ENCODE assay signal across 8 mouse cellular contexts in genomic region chr5:77245787-77246671, GRCm38 (mm10). TPM values are rescaled to one million over a fixed set of nuclear protein-coding genes. Genes with fewer than 3 reads are reported as not detected.
DNase-seq lines count a peak whose midpoint lies in the region; ATAC-seq lines count a peak whose summit lies in the region.

No protein-coding gene starts in this region.

- no peaks in the 10 kb centered on the region for H3K36me3 ChIP-seq in limb, embryonic 12.5 days
- no peaks in the 10 kb centered on the region for H3K36me3 ChIP-seq in midbrain, embryonic 13.5 days

- DNase-seq in frontal cortex, postnatal 36 days (ENCODE audit: low spot score in 2 of 2): no peak
- peak; percentile 33 for DNase-seq in thymus, postnatal 4 days
- DNase-seq in cerebellum, adult 11-12 months: no peak

- H3K27ac ChIP-seq in brown adipose tissue, adult 24 weeks (replicated peaks; ENCODE audit: low read depth, low read length): no peak overlapping the region
- H3K27ac ChIP-seq in limb, embryonic 12.5 days: 0 out of 2 replicates have a peak overlapping the region, but pooled peaks have one; percentile 37
- H3K27ac ChIP-seq in midbrain, embryonic 13.5 days: 0 out of 2 replicates have a peak overlapping the region, but pooled peaks have one; percentile 1

- H3K4me3 ChIP-seq in brown adipose tissue, adult 24 weeks (ENCODE audit: insufficient read depth, low read depth, low read length): peak overlapping the region; percentile 49
- H3K4me3 ChIP-seq in limb, embryonic 12.5 days (replicated peaks): peak overlapping the region; percentile 25
- H3K4me3 ChIP-seq in midbrain, embryonic 13.5 days (replicated peaks): peak overlapping the region; percentile 18

- 25% methylated on average over 26 of the region's 26 CpGs for WGBS in limb, embryonic 12.5 days
- 26% methylated on average over 26 of the region's 26 CpGs for WGBS in midbrain, embryonic 13.5 days

- no peaks in the 10 kb centered on the region for H3K4me1 ChIP-seq in brown adipose tissue, adult 24 weeks (ENCODE audit: control insufficient read depth, insufficient read depth, insufficient read length, low read length)
- peaks cover 8% of the 10 kb centered on the region; the same call in 1 of the 2 replicates for H3K4me1 ChIP-seq in limb, embryonic 12.5 days (replicated peaks)
- peaks cover 19% of the 10 kb centered on the region for H3K4me1 ChIP-seq in midbrain, embryonic 13.5 days (replicated peaks)

- H3K27me3 ChIP-seq in limb, embryonic 12.5 days: no peaks in the 10 kb centered on the region
- H3K27me3 ChIP-seq in midbrain, embryonic 13.5 days: no peaks in the 10 kb centered on the region

- H3K4me2 ChIP-seq in limb, embryonic 12.5 days: peak overlapping the region; percentile 55
- H3K4me2 ChIP-seq in midbrain, embryonic 13.5 days (replicated peaks): peak overlapping the region; percentile 42

- H3K9me3 ChIP-seq in limb, embryonic 12.5 days: no peaks in the 10 kb centered on the region
- no peaks in the 10 kb centered on the region for H3K9me3 ChIP-seq in midbrain, embryonic 13.5 days

- H3K9ac ChIP-seq in limb, embryonic 12.5 days (replicated peaks): 0 out of 2 replicates have a peak overlapping the region, but pooled peaks have one; percentile 19
- no peak overlapping the region for H3K9ac ChIP-seq in midbrain, embryonic 13.5 days (replicated peaks)

- peak; percentile 41; the same call in 1 of the 2 replicates for ATAC-seq in frontal cortex, adult (ENCODE audit: low TSS enrichment)
- peak; percentile 57 to 76 for ATAC-seq in hematopoietic stem cell, adult 5-6 weeks (replicated peaks in 1 of 2; ENCODE audit: insufficient read depth in 1 of 2, low FRiP score in 2 of 2, low TSS enrichment in 1 of 2, low read depth in 1 of 2, poor library complexity in 2 of 2, severe bottlenecking in 2 of 2)
- ATAC-seq in limb, embryonic 12.5 days (ENCODE audit: insufficient number of reproducible peaks, insufficient read depth, low FRiP score, low TSS enrichment, low read depth): peak; percentile 65; the same call in 1 of the 2 replicates
- peak; percentile 75 for ATAC-seq in midbrain, embryonic 13.5 days

RNA-seq across cellular contexts. Expression of gene Rest, which starts 19.3 kb away (rescaled TPM):
- 7.0 TPM in 2 replicates for polyA plus RNA-seq in brown adipose tissue, adult 24 weeks (2012; ENCODE audit: insufficient read depth, insufficient read length, missing spikeins)
- 65.3 and 81.2 TPM in 2 replicates for total RNA-seq in hematopoietic stem cell, adult 5-6 weeks (2017)
- polyA plus RNA-seq in limb, embryonic 12.5 days (2016; fragmentation: Nextera tagmentation; extraction: Ambion mirVana): 61.8 and 65.0 TPM in 2 replicates
- polyA plus RNA-seq in midbrain, embryonic 13.5 days (2015; fragmentation: Nextera tagmentation; extraction: Ambion mirVana): 8.0 and 8.5 TPM in 2 replicates

RNA-seq across cellular contexts. Expression of gene Spink2, which starts 34.8 kb away (rescaled TPM):
- not detected in 2 replicates for polyA plus RNA-seq in brown adipose tissue, adult 24 weeks (2012; ENCODE audit: insufficient read depth, insufficient read length, missing spikeins)
- total RNA-seq in hematopoietic stem cell, adult 5-6 weeks (2017): not detected in 2 replicates
- 0.86 and 1.1 TPM in 2 replicates for polyA plus RNA-seq in limb, embryonic 12.5 days (2016; fragmentation: Nextera tagmentation; extraction: Ambion mirVana)
- polyA plus RNA-seq in midbrain, embryonic 13.5 days (2015; fragmentation: Nextera tagmentation; extraction: Ambion mirVana): 0.48 TPM in 1 of 2 replicates, not detected in the other
